Comparison of ENCODE assay signal across 21 mouse cellular contexts in the genomic region with DNA sequence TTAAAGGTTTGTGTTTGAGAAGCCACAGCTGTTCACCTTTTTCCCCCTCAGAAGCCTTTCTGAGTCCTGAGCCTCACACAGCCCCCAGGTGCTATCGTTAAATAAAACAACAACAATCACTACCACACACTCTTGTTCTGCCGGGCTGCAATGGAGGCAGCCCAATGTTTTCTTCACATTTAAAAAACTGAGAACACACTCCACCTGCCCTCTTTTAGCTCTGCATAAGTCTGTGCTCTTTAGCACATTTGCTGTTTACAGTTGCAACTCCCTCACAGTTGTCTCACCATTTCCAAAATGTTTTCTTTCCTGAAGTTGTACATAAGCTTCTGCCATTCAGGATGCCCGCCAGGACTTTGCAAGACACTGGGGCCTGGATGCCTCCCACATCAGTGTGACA. TPM values are rescaled to one million over a fixed set of nuclear protein-coding genes. Genes with fewer than 3 reads are reported as not detected.
"Had no signal": no experiment of that assay in that cellular context is flagged by ENCODE, and none has a peak within 500 bp of the region (broad histone marks: within the 10 kb centered on the region; RNA-seq: fewer than 3 reads in every experiment).

No protein-coding gene starts in this region.

- H3K9ac ChIP-seq: lung, embryonic 14.5 days; midbrain, embryonic 12.5 days; neural tube, embryonic 13.5 days; neural tube, embryonic 15.5 days had no signal

- H3K9me3 ChIP-seq: midbrain, embryonic 10.5 days; midbrain, embryonic 12.5 days; neural tube, embryonic 13.5 days; neural tube, embryonic 15.5 days had no signal

- H3K4me2 ChIP-seq: lung, embryonic 14.5 days; midbrain, embryonic 12.5 days; neural tube, embryonic 13.5 days; neural tube, embryonic 15.5 days had no signal

- H3K36me3 ChIP-seq: midbrain, embryonic 10.5 days; midbrain, embryonic 12.5 days; neural tube, embryonic 13.5 days; neural tube, embryonic 15.5 days had no signal

- H3K27ac ChIP-seq: midbrain, embryonic 10.5 days; midbrain, embryonic 12.5 days; neural tube, embryonic 13.5 days; neural tube, embryonic 15.5 days had no signal

- H3K4me3 ChIP-seq: midbrain, embryonic 10.5 days; midbrain, embryonic 12.5 days; myocyte; neural tube, embryonic 13.5 days; neural tube, embryonic 15.5 days had no signal

- DNase-seq: lung, embryonic 14.5 days; lung, postnatal 10 days; lung, postnatal 4 days; midbrain, embryonic 14.5 days; right cerebral cortex, adult 18-20 months; right cerebral cortex, postnatal 25 days; right cerebral cortex, postnatal 4 days; spleen, adult 18-20 months; thymus, adult 18-20 months; thymus, postnatal 14 days; thymus, postnatal 36 days had no signal

- H3K4me1 ChIP-seq: midbrain, embryonic 10.5 days; midbrain, embryonic 12.5 days; neural tube, embryonic 13.5 days; neural tube, embryonic 15.5 days had no signal

- ATAC-seq: midbrain, embryonic 16.5 days had no signal

RNA-seq across cellular contexts. Expression of a gene that starts 10.6 kb away (rescaled TPM):
- total RNA-seq: megakaryocyte, adult 5-6 weeks; megakaryocyte-erythroid progenitor cell, adult 5-6 weeks had no signal
- polyA plus RNA-seq: lung, embryonic 14.5 days; lung, embryonic 16.5 days; thymus, postnatal 0 days had no signal
